Mouse (Mus musculus) kidney, embryonic 15.5 days (tissue): Measurements from ENCODE around the gene Nuf2. TPM values are rescaled to one million over a fixed set of nuclear protein-coding genes. Genes with fewer than 3 reads are reported as not detected.
"Not testable (repeated sequence)": the region's sequence is repeated elsewhere in the genome, so short reads cannot be mapped to it uniquely, and the experiment has no call there.

Source experiments
- ATAC-seq: fragments of 200-750 bp; cut with Nextera tagmentation; replicated peaks from 2 replicates; pipeline ENCODE4 v1.8.0; 2017; ENCODE audit warnings: moderate TSS enrichment; ENCODE audit not compliant: low FRiP score
- H3K27ac ChIP-seq: fragments of 300-500 bp; sonication (generic); 2 replicates; pipeline ENCODE4 v1.5.1; 2015; ENCODE audit warnings: mild to moderate bottlenecking, inconsistent platforms
- H3K27me3 ChIP-seq: fragments of 300-500 bp; sonication (generic); 2 replicates; pipeline ENCODE4 v1.6.1; 2015; ENCODE audit warnings: inconsistent platforms
- H3K36me3 ChIP-seq: fragments of 300-500 bp; sonication (generic); 2 replicates; pipeline ENCODE4 v1.6.1; 2015; ENCODE audit warnings: inconsistent platforms
- H3K4me1 ChIP-seq: fragments of 300-500 bp; sonication (generic); 2 replicates; pipeline ENCODE4 v1.6.1; 2015; ENCODE audit warnings: inconsistent platforms
- H3K4me2 ChIP-seq: fragments of 300-500 bp; sonication (generic); 2 replicates; pipeline ENCODE4 v1.6.1; 2015; ENCODE audit warnings: moderate library complexity, mild to moderate bottlenecking, inconsistent platforms
- H3K4me3 ChIP-seq: fragments of 300-500 bp; sonication (generic); replicated peaks from 2 replicates; pipeline ENCODE4 v1.5.1; 2015; ENCODE audit warnings: mild to moderate bottlenecking, inconsistent platforms
- H3K9ac ChIP-seq: fragments of 300-500 bp; sonication (generic); 2 replicates; pipeline ENCODE4 v1.6.1; 2015; ENCODE audit warnings: mild to moderate bottlenecking, inconsistent platforms
- H3K9me3 ChIP-seq: fragments of 300-500 bp; sonication (generic); replicated peaks from 2 replicates; pipeline ENCODE4 v1.6.1; 2016; ENCODE audit warnings: inconsistent platforms
- WGBS: fragments of 180-500 bp; shearing (Covaris S2); methylation state at CpG from one replicate; pipeline ENCODE4 v1.1.7; 2015; ENCODE audit warnings: mixed read lengths; 5-methylcytosine and 5-hydroxymethylcytosine counted together
- polyA plus RNA-seq: library from polyadenylated mRNA; unstranded; fragments of >200 nt; fragmentation: Nextera tagmentation; extraction: Ambion mirVana; gene quantifications from 2 replicates; pipeline ENCODE4 v1.2.1, GENCODE M21; 2015

Gene Nuf2
- polyA plus RNA-seq, 1 experiment from 2014 or later: 63.7 TPM

DNA sequence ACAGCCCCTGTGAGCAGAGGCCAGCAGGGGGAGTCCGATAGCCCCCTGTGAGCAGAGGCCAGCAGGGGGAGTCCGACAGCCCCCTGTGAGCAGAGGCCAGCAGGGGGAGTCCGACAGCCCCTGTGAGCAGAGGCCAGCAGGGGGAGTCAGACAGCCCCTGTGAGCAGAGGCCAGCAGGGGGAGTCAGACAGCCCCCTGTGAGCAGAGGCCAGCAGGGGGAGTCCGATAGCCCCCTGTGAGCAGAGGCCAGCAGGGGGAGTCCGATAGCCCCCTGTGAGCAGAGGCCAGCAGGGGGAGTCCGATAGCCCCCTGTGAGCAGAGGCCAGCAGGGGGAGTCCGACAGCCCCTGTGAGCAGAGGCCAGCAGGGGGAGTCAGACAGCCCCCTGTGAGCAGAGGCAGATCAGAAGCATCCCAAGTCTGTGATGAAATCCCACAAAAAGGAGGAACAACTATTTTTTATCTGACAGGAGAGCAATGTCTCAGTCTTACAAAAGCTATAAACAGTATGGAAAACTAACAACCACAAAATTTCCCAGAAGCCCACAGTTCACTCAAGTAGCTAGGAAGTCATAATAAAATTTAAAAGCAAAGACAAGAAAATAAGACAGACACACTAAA lies 13.3 kb downstream of the Nuf2 start:
- H3K9me3 ChIP-seq, H3K27me3 ChIP-seq, H3K9ac ChIP-seq, H3K4me1 ChIP-seq, ATAC-seq, H3K4me3 ChIP-seq, H3K4me2 ChIP-seq, H3K27ac ChIP-seq: not testable (repeated sequence)
- H3K36me3 ChIP-seq: peaks cover 72% of the 10 kb centered on the region
- 93% methylated on average over 7 of the region's 7 CpGs for WGBS

DNA sequence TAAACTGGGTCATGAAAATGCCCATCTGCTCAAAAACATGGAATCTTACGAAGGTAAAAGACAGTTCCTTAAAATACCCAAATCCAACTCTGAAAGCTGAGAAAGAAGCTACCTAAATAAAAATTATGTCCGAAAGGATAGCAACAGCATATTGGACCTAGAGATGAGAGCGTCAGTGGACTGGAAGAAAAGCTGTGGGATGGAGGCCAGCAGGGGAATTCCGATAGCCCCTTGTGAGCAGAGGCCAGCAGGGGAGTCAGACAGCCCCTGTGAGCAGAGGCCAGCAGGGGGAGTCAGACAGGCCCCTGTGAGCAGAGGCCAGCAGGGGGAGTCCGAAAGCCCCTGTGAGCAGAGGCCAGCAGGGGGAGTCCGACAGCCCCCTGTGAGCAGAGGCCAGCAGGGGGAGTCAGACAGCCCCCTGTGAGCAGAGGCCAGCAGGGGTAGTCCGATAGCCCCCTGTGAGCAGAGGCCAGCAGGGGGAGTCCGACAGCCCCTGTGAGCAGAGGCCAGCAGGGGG lies 13.8 kb downstream of the Nuf2 start:
- no peak for ATAC-seq
- no peaks in the 10 kb centered on the region for H3K9me3 ChIP-seq
- H3K4me3 ChIP-seq: no peak overlapping the region
- H3K4me1 ChIP-seq: no peaks in the 10 kb centered on the region
- H3K4me2 ChIP-seq: no peak overlapping the region
- H3K27ac ChIP-seq: no peak overlapping the region
- H3K9ac ChIP-seq: no peak overlapping the region
- peaks cover 71% of the 10 kb centered on the region for H3K36me3 ChIP-seq
- WGBS: 95% methylated on average over 8 of the region's 8 CpGs
- no peaks in the 10 kb centered on the region for H3K27me3 ChIP-seq

DNA sequence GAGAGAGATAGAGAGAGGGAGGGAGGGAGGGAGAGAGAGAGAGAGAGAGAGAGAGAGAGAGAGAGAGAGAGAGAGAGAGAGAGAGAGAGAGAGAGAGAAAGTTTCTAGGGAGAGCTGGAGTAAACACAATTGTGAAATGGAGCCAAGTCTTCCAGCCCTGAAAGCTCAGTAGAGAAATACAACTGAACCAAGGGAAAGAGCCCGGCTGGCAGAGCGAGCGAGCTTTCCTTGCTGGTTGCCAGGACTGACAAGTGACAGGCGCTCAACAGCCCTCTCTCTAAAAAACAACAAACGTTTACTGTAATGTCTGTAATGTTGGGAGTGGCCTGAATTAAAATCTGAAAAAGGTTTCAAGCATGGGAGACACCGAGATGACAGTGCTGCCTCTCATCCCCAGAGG lies 24.9 kb downstream of the Nuf2 start:
- no peak overlapping the region for H3K9ac ChIP-seq
- ATAC-seq: no peak
- H3K27me3 ChIP-seq: no peaks in the 10 kb centered on the region
- H3K36me3 ChIP-seq: peaks cover 90% of the 10 kb centered on the region
- 89% methylated on average over 6 of the region's 6 CpGs for WGBS
- no peaks in the 10 kb centered on the region for H3K4me1 ChIP-seq
- H3K4me2 ChIP-seq: no peak overlapping the region
- H3K4me3 ChIP-seq: no peak overlapping the region
- no peak overlapping the region for H3K27ac ChIP-seq
- H3K9me3 ChIP-seq: no peaks in the 10 kb centered on the region

DNA sequence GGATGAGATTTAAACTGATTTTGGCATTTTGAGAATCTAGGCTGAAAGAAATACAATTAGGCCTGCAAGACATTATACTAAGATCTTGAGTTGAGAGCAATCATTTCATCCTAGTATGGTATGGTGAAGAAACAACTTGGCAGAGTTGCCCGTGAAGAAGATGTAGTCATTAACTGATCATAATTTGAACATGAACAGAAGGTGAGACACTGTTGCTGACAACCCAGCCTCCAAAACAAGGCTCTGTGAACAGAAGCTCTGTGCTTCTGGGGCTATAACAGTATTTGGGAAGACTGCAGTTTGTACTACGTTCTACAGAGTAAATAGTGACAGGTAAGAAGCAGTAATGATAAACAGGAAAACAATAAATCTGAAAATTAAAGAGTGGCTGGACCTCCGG lies 28.4 kb downstream of the Nuf2 start:
- Histone ChIP-seq H3K27me3 (no peaks in the 10 kb centered on the region), H3K27ac (no peak overlapping the region), H3K4me2 (no peak overlapping the region), H3K9me3 (no peaks in the 10 kb centered on the region), H3K4me3 (no peak overlapping the region), H3K9ac (no peak overlapping the region), H3K36me3 (peaks cover 91% of the 10 kb centered on the region), H3K4me1 (no peaks in the 10 kb centered on the region)
- 91% methylated on average over 3 of the region's 3 CpGs for WGBS
- no peak for ATAC-seq

DNA sequence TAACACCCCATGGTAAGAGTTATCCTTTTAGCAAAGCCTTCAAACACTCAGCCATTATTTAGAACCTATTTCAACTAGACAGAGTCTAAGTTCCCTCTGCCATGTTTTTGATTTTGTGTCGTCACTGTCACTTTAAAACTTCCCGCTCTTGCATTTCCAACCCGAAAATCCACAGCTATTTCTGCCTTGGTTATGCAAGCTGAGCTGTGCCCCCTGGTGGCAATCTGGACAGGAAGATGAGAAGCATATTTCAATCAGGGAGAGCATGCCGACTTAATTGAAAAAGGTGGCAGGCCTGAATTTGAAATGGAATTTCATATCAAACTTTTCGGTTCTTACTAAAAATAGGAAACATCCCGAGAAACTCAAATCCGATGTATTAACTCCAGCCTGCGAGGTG lies 35.6 kb downstream of the Nuf2 start:
- Histone ChIP-seq H3K4me2 (no peak overlapping the region), H3K27ac (no peak overlapping the region), H3K9ac (no peak overlapping the region), H3K4me1 (no peaks in the 10 kb centered on the region), H3K36me3 (peaks cover 46% of the 10 kb centered on the region), H3K27me3 (no peaks in the 10 kb centered on the region), H3K4me3 (no peak overlapping the region), H3K9me3 (no peaks in the 10 kb centered on the region)
- no peak for ATAC-seq
- 65% methylated on average over 8 of the region's 8 CpGs for WGBS

DNA sequence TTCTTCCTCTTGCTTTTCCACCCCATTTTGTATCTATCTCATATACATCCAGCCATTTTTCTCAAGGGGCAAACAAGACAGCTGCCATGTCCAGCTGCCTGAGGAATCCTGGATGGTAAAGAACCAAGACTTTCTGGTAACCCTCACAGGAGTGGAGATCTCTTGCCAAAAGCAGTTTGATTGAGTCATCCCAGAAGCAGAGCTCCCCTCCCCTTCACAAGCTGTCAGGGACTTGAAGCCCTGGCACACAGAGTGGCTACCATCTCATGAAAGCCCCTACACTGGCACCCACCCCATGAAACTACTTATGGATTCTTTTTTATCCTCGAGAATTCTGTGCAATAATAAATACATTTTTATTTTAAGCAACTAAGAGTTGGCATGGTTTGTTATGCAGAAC lies 39.7 kb downstream of the Nuf2 start:
- Histone ChIP-seq H3K9ac (no peak overlapping the region), H3K4me2 (no peak overlapping the region), H3K4me1 (no peaks in the 10 kb centered on the region), H3K9me3 (no peaks in the 10 kb centered on the region), H3K27ac (no peak overlapping the region), H3K4me3 (no peak overlapping the region), H3K27me3 (no peaks in the 10 kb centered on the region), H3K36me3 (peaks cover 7% of the 10 kb centered on the region)
- WGBS: 89% methylated on average over 1 of the region's 1 CpGs
- ATAC-seq: no peak

DNA sequence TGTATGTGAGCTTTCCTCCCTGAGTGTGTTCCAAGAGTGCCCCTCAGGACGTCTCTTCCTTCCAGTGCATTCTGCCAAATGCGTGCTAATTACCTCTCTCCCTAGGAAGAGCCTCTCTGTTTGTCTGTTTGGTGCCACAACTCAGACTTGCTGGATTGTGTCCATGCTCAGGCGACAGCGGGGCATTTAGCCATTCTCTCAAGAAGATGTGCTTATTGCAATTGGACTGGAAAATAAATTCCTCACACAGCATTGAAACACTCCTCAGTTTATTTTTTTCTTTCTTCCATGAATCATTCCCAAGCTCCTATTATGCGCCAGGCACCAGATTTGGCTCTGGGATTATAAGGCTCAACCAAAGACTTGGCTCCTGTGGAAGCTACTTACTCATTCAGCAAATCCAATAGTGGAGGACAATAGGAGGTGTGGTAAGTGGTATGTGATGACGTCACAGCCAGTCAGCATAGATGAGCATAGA lies 45.8 kb downstream of the Nuf2 start:
- Histone ChIP-seq H3K36me3 (no peaks in the 10 kb centered on the region), H3K4me1 (no peaks in the 10 kb centered on the region), H3K4me2 (no peak overlapping the region), H3K9ac (no peak overlapping the region), H3K27ac (no peak overlapping the region), H3K9me3 (no peaks in the 10 kb centered on the region), H3K4me3 (no peak overlapping the region), H3K27me3 (no peaks in the 10 kb centered on the region)
- WGBS: 66% methylated on average over 6 of the region's 6 CpGs
- ATAC-seq: no peak

DNA sequence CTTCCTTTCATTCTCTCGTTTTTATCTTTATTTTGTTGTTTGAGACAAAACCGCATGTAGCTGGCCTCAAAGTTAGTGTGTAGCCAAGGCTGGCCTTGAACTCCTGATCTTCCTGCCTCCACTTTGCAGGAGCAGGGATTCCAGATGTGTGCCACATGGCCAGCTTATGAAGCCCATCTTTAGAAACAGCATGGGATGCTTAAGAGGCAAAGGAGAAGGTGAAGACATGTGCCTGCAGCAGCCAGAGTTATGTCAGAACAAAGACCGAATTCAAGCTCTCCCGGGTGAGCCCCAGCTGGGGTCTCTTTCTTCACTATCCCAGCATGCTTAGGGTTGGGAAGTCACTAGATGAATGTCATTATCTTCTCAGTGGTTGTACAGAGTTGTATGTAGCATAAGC lies 46.7 kb downstream of the Nuf2 start:
- Histone ChIP-seq H3K4me2 (no peak overlapping the region), H3K27me3 (no peaks in the 10 kb centered on the region), H3K4me1 (no peaks in the 10 kb centered on the region), H3K4me3 (no peak overlapping the region), H3K36me3 (no peaks in the 10 kb centered on the region), H3K27ac (no peak overlapping the region), H3K9ac (no peak overlapping the region), H3K9me3 (no peaks in the 10 kb centered on the region)
- no peak for ATAC-seq
- WGBS: 79% methylated on average over 4 of the region's 4 CpGs

DNA sequence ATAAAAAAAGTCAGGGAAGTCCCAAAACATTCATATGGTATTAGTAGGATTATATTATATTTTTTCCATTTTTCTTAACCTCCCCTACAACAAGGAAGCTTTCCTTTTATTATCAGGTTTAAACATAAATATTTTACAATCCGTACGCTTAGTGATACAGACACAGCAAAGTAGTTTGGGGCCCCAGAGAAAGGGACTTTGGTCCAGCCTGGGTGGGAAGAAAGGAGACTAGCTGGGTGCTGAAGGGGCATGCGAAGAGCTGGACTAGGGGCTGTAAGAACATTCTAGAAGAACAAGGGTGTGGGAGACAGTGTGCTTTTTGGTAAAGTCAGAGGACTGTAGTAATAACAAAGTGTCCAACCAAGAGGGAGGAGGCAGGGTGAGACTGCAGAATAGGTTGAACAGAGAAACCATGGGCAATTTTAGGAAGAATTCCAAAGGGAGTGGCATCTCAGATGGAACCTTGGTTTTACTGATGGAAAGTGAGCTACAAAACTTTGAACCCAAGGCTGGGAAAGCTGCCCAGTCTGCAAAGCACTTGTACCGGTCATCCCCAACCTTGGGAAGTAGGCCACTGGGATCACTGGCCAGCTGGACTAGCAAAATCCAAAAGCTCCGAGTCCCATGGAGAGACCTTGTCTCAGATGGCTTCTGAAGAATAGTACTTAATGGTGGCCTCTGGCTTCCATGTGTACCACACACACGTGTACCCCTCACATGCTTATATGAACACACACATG lies 48.5 kb downstream of the Nuf2 start:
- no peaks in the 10 kb centered on the region for H3K9me3 ChIP-seq
- H3K36me3 ChIP-seq: no peaks in the 10 kb centered on the region
- ATAC-seq: no peak
- no peak overlapping the region for H3K27ac ChIP-seq
- no peaks in the 10 kb centered on the region for H3K4me1 ChIP-seq
- no peaks in the 10 kb centered on the region for H3K27me3 ChIP-seq
- H3K9ac ChIP-seq: no peak overlapping the region
- WGBS: 85% methylated on average over 6 of the region's 6 CpGs
- no peak overlapping the region for H3K4me2 ChIP-seq
- no peak overlapping the region for H3K4me3 ChIP-seq

DNA sequence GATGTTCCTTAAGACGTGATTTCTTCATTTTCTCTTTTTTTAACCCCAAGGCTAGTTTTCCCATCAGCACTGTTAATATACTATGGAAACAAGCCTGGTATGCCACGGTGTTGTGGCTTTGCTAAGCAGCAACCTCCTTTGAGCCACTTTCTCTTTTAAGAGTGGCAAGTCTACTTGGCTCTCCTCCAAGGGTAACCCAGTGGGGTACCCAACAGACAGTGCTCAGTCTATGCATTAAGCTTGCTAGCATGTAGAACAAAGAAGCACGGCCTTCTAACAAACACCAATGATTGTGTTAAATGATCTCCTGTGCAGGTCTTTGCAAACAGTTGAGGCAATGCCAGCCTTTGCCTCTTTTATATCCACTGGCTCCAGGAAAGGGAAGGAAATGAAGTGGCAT lies 60.1 kb downstream of the Nuf2 start:
- Histone ChIP-seq H3K9me3 (no peaks in the 10 kb centered on the region), H3K27ac (no peak overlapping the region), H3K4me2 (no peak overlapping the region), H3K4me3 (no peak overlapping the region), H3K36me3 (no peaks in the 10 kb centered on the region), H3K9ac (no peak overlapping the region), H3K27me3 (no peaks in the 10 kb centered on the region), H3K4me1 (no peaks in the 10 kb centered on the region)
- ATAC-seq: no peak
- 85% methylated on average over 3 of the region's 3 CpGs for WGBS

DNA sequence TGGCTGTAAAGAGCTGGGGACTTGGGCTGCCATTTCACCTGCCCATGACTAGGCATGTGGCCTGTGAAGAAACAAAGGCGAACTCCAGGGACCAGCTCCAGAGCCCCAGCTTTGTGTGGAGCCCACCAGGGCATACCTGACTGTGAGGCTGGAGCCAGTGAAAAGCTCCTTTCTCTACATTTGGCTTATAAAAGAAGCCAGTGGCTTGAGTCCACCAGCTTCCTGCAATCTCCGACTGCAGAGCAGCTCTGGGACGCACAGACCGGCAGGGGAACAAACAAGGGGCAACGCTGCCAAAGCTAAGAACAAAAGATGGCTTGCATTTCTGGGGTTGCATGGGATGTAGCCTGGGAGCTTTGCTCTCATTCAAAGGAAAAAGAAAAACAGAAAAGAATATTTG lies 63.5 kb downstream of the Nuf2 start:
- no peak overlapping the region for H3K4me2 ChIP-seq

DNA sequence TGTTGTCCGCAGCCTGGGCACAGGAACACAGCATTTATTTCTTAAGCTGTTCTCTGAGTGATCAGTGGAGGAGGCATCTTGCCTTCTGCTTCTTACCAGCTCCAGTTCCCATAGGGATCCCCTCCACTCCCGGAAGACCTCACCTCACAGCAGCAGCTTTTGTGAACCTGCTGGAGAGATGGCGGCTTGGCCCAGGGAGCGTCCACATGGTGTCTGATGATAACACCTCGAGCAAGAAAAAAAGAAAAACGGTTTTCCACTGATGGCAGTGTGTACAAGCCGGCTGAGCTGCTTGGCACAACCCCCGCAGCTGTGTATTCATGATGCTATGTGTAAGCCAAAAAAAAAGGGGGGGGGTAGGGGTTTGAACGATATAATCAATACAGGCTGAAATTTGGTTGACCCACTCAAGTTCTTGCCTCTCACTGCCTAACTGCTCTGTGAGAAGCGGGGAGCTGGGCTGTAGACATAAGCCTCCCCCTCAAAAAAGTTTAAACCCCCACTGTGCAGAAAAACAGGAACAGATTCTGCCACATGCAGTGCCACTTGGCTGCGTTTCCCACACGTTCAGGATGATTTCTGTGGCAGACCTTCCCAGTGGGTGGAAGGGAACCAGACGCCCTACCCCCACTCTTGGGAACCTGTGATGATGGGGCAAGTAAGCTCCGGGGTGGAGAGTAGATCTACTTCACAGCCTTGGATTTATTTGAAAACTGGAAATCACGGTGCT lies 68.7 kb downstream of the Nuf2 start:
- no peaks in the 10 kb centered on the region for H3K27me3 ChIP-seq
- H3K27ac ChIP-seq: no peak overlapping the region
- peaks cover 9% of the 10 kb centered on the region for H3K4me1 ChIP-seq
- no peak for ATAC-seq
- H3K36me3 ChIP-seq: no peaks in the 10 kb centered on the region
- H3K9ac ChIP-seq: no peak overlapping the region
- no peaks in the 10 kb centered on the region for H3K9me3 ChIP-seq
- WGBS: 87% methylated on average over 15 of the region's 15 CpGs
- H3K4me2 ChIP-seq: no peak overlapping the region
- H3K4me3 ChIP-seq: no peak overlapping the region

More for the DNA sequence above, 63.5 kb downstream of the Nuf2 start:
- H3K9ac ChIP-seq: no peak overlapping the region
- no peak overlapping the region for H3K27ac ChIP-seq
- ATAC-seq: no peak
- H3K27me3 ChIP-seq: no peaks in the 10 kb centered on the region
- H3K36me3 ChIP-seq: no peaks in the 10 kb centered on the region
- no peaks in the 10 kb centered on the region for H3K4me1 ChIP-seq
- H3K9me3 ChIP-seq: no peaks in the 10 kb centered on the region
- no peak overlapping the region for H3K4me3 ChIP-seq
- WGBS: 86% methylated on average over 5 of the region's 5 CpGs
